9 mouse cellular contexts compared by ENCODE assay signal in the genomic region with DNA sequence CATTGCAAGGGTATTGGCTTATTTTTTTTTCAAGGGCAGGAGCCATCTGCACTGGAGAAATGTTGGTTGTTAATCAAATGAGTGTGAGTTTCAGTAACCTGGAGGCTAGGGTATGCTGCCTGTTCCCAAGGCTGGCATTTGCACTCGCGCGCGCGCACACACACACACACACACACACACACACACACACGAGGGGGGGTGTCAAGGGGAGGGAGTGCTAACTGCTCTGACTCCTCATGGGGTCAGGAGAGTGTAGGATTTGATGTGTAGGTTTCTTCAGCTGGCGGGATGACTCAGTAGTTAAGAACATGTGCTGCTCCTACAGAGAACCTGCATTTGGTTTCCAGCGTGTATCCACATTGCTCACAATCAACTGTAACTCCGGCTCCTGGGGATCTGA. TPM values are rescaled to one million over a fixed set of nuclear protein-coding genes. Genes with fewer than 3 reads are reported as not detected.
DNase-seq lines count a peak whose midpoint lies in the region; ATAC-seq and TF ChIP-seq lines count a peak whose summit lies in the region.
"Had no signal": no experiment of that assay in that cellular context is flagged by ENCODE, and none has a peak within 500 bp of the region (broad histone marks: within the 10 kb centered on the region; RNA-seq: fewer than 3 reads in every experiment).

No protein-coding gene starts in this region.

- 55% methylated on average over 8 of the region's 9 CpGs for WGBS in heart, embryonic 12.5 days
- WGBS in embryonic facial prominence, embryonic 14.5 days, result 12% methylated on average over 4 of the region's 9 CpGs
- WGBS in liver, embryonic 15.5 days (ENCODE audit: insufficient replicate concordance), result 56% methylated on average over 9 of the region's 9 CpGs
- 43% methylated on average over 9 of the region's 9 CpGs for WGBS in lung, adult 2 months
- 71% methylated on average over 9 of the region's 9 CpGs for WGBS in thymus, adult 2 months

- no peak for TF ChIP-seq EP300 in MEL (IDR thresholded peaks at IDR 0.05; ENCODE audit: low read depth in 1 of 2, low read length in 2 of 2)

- H3K27ac ChIP-seq in heart, embryonic 12.5 days (ENCODE audit: poor library complexity, severe bottlenecking), result no peak overlapping the region
- no peak overlapping the region for H3K27ac ChIP-seq in MEL (ENCODE audit: control insufficient read depth, low read depth, low read length)
- H3K27ac ChIP-seq in embryonic facial prominence, embryonic 14.5 days (replicated peaks; ENCODE audit: low read depth, low read length), result no peak overlapping the region
- peak overlapping the region; percentile 76 for H3K27ac ChIP-seq in liver, embryonic 15.5 days (replicated peaks)
- H3K27ac ChIP-seq in thymus, adult 2 months (ENCODE audit: control insufficient read depth, insufficient read depth, low read length), result no peak overlapping the region
- H3K27ac ChIP-seq: macrophage had no signal

- H3K4me3 ChIP-seq in heart, embryonic 12.5 days, result no peak overlapping the region
- H3K4me3 ChIP-seq in MEL (ENCODE audit: control insufficient read depth in 1 of 2, insufficient read depth in 1 of 2, low read depth in 2 of 2, low read length in 2 of 2), result 0 out of 4 replicates have a peak overlapping the region, but pooled peaks of 1 of the 2 experiments have one; percentile 13
- H3K4me3 ChIP-seq in embryonic facial prominence, embryonic 14.5 days (ENCODE audit: low read depth, low read length), result no peak overlapping the region
- H3K4me3 ChIP-seq in liver, embryonic 15.5 days (replicated peaks), result no peak overlapping the region
- no peak overlapping the region for H3K4me3 ChIP-seq in lung, adult 2 months (replicated peaks; ENCODE audit: extremely low read depth, low read depth, low read length)
- H3K4me3 ChIP-seq in thymus, adult 2 months (ENCODE audit: control insufficient read depth, insufficient read depth, low read length), result no peak overlapping the region

- TF ChIP-seq RAD21 in MEL (IDR thresholded peaks at IDR 0.05; ENCODE audit: low read depth, low read length), result no peak

- peaks cover 38% of the 10 kb centered on the region for H3K36me3 ChIP-seq in heart, embryonic 12.5 days
- H3K36me3 ChIP-seq in MEL (ENCODE audit: control insufficient read depth in 1 of 2, insufficient read depth in 2 of 2, low read length in 2 of 2), result peaks cover 0 to 25% of the 10 kb centered on the region in 2 experiments; a peak in 3 of 4 replicates
- peaks cover 37% of the 10 kb centered on the region for H3K36me3 ChIP-seq in embryonic facial prominence, embryonic 14.5 days (ENCODE audit: control insufficient read depth, insufficient read depth, low read length)
- peaks cover 39% of the 10 kb centered on the region for H3K36me3 ChIP-seq in liver, embryonic 15.5 days (replicated peaks)
- no peaks in the 10 kb centered on the region; the same call in none of the 2 replicates for H3K36me3 ChIP-seq in thymus, adult 2 months (ENCODE audit: control insufficient read depth, insufficient read depth, low read length)

- peak; percentile 63 for ATAC-seq in heart, embryonic 12.5 days (ENCODE audit: insufficient number of reproducible peaks, low FRiP score)
- peak; percentile 8; the same call in 1 of the 2 replicates for ATAC-seq in embryonic facial prominence, embryonic 14.5 days (ENCODE audit: low read depth)
- ATAC-seq in liver, embryonic 15.5 days (ENCODE audit: insufficient read depth), result no peak

- intact Hi-C loops in heart, postnatal 14 days (cut with DNase I), result no loop called here

- no peak for DNase-seq in heart, postnatal 14 days
- DNase-seq in MEL (ENCODE audit: low read depth, low spot score), result peak; percentile 35
- peak; percentile 47 for DNase-seq in embryonic facial prominence, embryonic 14.5 days (ENCODE audit: low spot score)
- no peak for DNase-seq in spleen, postnatal 4 days (ENCODE audit: low spot score in 2 of 2)
- no peak for DNase-seq in lung, adult 2 months
- no peak for DNase-seq in thymus, adult 2 months

- no peak overlapping the region for H3K4me2 ChIP-seq in heart, embryonic 12.5 days
- 0 out of 2 replicates have a peak overlapping the region, but pooled peaks have one; percentile 26 for H3K4me2 ChIP-seq in embryonic facial prominence, embryonic 14.5 days (ENCODE audit: low read depth, low read length)
- peak overlapping the region; percentile 46 for H3K4me2 ChIP-seq in liver, embryonic 15.5 days

- H3K9me3 ChIP-seq in heart, embryonic 12.5 days (replicated peaks), result no peaks in the 10 kb centered on the region
- H3K9me3 ChIP-seq in MEL (replicated peaks; ENCODE audit: insufficient read depth, low read length), result no peaks in the 10 kb centered on the region
- H3K9me3 ChIP-seq in embryonic facial prominence, embryonic 14.5 days (ENCODE audit: control insufficient read depth, low read length), result no peaks in the 10 kb centered on the region
- no peaks in the 10 kb centered on the region for H3K9me3 ChIP-seq in liver, embryonic 15.5 days (replicated peaks)

- no peak for TF ChIP-seq CTCF in MEL (IDR thresholded peaks at IDR 0.05 in 2 of 3, conservative IDR thresholded peaks at IDR 0.05 in 1 of 3; ENCODE audit: control insufficient read depth in 1 of 3, insufficient read depth in 1 of 3, low read depth in 2 of 3, low read length in 3 of 3, poor library complexity in 1 of 3, severe bottlenecking in 1 of 3)
- TF ChIP-seq CTCF in lung, adult 2 months (IDR thresholded peaks at IDR 0.05; ENCODE audit: insufficient read depth, low read length), result no peak
- TF ChIP-seq CTCF in thymus, adult 2 months (IDR thresholded peaks at IDR 0.05; ENCODE audit: borderline replicate concordance, control insufficient read depth, extremely low read depth, insufficient read depth, low read length, poor library complexity), result no peak

- H3K4me1 ChIP-seq in heart, embryonic 12.5 days (replicated peaks), result peaks cover 26% of the 10 kb centered on the region
- peaks cover 8 to 31% of the 10 kb centered on the region in 2 experiments for H3K4me1 ChIP-seq in MEL (ENCODE audit: control insufficient read depth in 1 of 2, insufficient read depth in 2 of 2, low read length in 2 of 2)
- peaks cover 5% of the 10 kb centered on the region; the same call in 1 of the 2 replicates for H3K4me1 ChIP-seq in embryonic facial prominence, embryonic 14.5 days (ENCODE audit: control insufficient read depth, insufficient read depth, low read length)
- peaks cover 70% of the 10 kb centered on the region for H3K4me1 ChIP-seq in liver, embryonic 15.5 days (replicated peaks)
- peaks cover 3% of the 10 kb centered on the region; the same call in 1 of the 2 replicates for H3K4me1 ChIP-seq in lung, adult 2 months (ENCODE audit: control insufficient read depth, insufficient read depth, low read length)
- peaks cover 10% of the 10 kb centered on the region for H3K4me1 ChIP-seq in thymus, adult 2 months (replicated peaks; ENCODE audit: control insufficient read depth, insufficient read depth, low read length)

- H3K79me2 ChIP-seq in MEL (ENCODE audit: control insufficient read depth, insufficient read depth, low read length, poor library complexity), result no peaks in the 10 kb centered on the region

- no peak for TF ChIP-seq POLR2A in MEL (IDR thresholded peaks at IDR 0.05; ENCODE audit: control insufficient read depth in 1 of 2, insufficient read depth in 1 of 2, low read depth in 1 of 2, low read length in 2 of 2, poor library complexity in 1 of 2)
- TF ChIP-seq POLR2A in lung, adult 2 months (IDR thresholded peaks at IDR 0.05; ENCODE audit: borderline replicate concordance, extremely low read depth, low read depth, low read length), result no peak
- no peak for TF ChIP-seq POLR2A in thymus, adult 2 months (IDR thresholded peaks at IDR 0.05; ENCODE audit: control insufficient read depth, extremely low read depth, insufficient read depth, low read length, poor library complexity)

- H3K27me3 ChIP-seq in heart, embryonic 12.5 days (replicated peaks), result no peaks in the 10 kb centered on the region
- no peaks in the 10 kb centered on the region for H3K27me3 ChIP-seq in MEL (ENCODE audit: control insufficient read depth in 1 of 2, insufficient read depth in 2 of 2, low read length in 2 of 2)
- no peaks in the 10 kb centered on the region for H3K27me3 ChIP-seq in embryonic facial prominence, embryonic 14.5 days (replicated peaks; ENCODE audit: control insufficient read depth, insufficient read depth, low read length)
- H3K27me3 ChIP-seq in liver, embryonic 15.5 days, result no peaks in the 10 kb centered on the region
- H3K27me3 ChIP-seq in thymus, adult 2 months (ENCODE audit: control insufficient read depth, insufficient read depth, low read length), result no peaks in the 10 kb centered on the region

- H3K9ac ChIP-seq in heart, embryonic 12.5 days, result no peak overlapping the region
- H3K9ac ChIP-seq in MEL (ENCODE audit: control insufficient read depth, low read depth, low read length, poor library complexity, severe bottlenecking), result no peak overlapping the region
- 0 out of 2 replicates have a peak overlapping the region, but pooled peaks have one; percentile 30 for H3K9ac ChIP-seq in embryonic facial prominence, embryonic 14.5 days (ENCODE audit: low read depth, low read length)
- H3K9ac ChIP-seq in liver, embryonic 15.5 days, result 0 out of 2 replicates have a peak overlapping the region, but pooled peaks have one; percentile 8

RNA-seq across cellular contexts. Expression of gene Dhdh, which starts 2.2 kb away (rescaled TPM):
- polyA plus RNA-seq in heart, embryonic 12.5 days (2016; fragmentation: Nextera tagmentation; extraction: Ambion mirVana), result 4.2 and 4.3 TPM in 2 replicates
- 1 to 10 TPM; 4.5 to 6.0 TPM for total RNA-seq in heart, postnatal 14 days (2021)
- total RNA-seq in MEL (2012; rRNA removed), result 0.08 and 0.10 TPM in 2 replicates
- 1 to 10 TPM in 1 of 2 experiments, not detected in 1; 1.6 TPM for polyA plus RNA-seq in MEL (2012; ENCODE audit: insufficient read depth in 1 of 2, insufficient read length in 2 of 2, low read depth in 1 of 2, low replicate concordance in 2 of 2, missing spikeins in 1 of 2)
- polyA plus RNA-seq in embryonic facial prominence, embryonic 14.5 days (2014; fragmentation: Nextera tagmentation; extraction: Ambion mirVana), result 2.5 and 3.2 TPM in 2 replicates
- 2.4 and 2.5 TPM in 2 replicates for polyA plus RNA-seq in liver, embryonic 15.5 days (2015; fragmentation: Nextera tagmentation; extraction: Ambion mirVana)
- 4.4 and 5.4 TPM in 2 replicates for polyA plus RNA-seq in lung, adult 2 months (2012; rRNA removed)
- 2.3 and 2.4 TPM in 2 replicates for polyA plus RNA-seq in thymus, adult 2 months (2012; rRNA removed)

RNA-seq across cellular contexts. Expression of gene Gm45808, which starts 4.2 kb away (rescaled TPM):
- not detected in 2 replicates for polyA plus RNA-seq in heart, embryonic 12.5 days (2016; fragmentation: Nextera tagmentation; extraction: Ambion mirVana)
- total RNA-seq in heart, postnatal 14 days (2021), result 1 to 10 TPM; 2.8 to 4.6 TPM
- not detected in 2 replicates for total RNA-seq in MEL (2012; rRNA removed)
- not detected for polyA plus RNA-seq in MEL (2012; ENCODE audit: insufficient read depth in 1 of 2, insufficient read length in 2 of 2, low read depth in 1 of 2, low replicate concordance in 2 of 2, missing spikeins in 1 of 2)
- not detected in 2 replicates for polyA plus RNA-seq in embryonic facial prominence, embryonic 14.5 days (2014; fragmentation: Nextera tagmentation; extraction: Ambion mirVana)
- not detected in 2 replicates for polyA plus RNA-seq in liver, embryonic 15.5 days (2015; fragmentation: Nextera tagmentation; extraction: Ambion mirVana)
- not detected in 2 replicates for polyA plus RNA-seq in lung, adult 2 months (2012; rRNA removed)
- polyA plus RNA-seq in thymus, adult 2 months (2012; rRNA removed), result not detected in 2 replicates
- polyA plus RNA-seq: macrophage had no signal

RNA-seq across cellular contexts. Expression of gene Tulp2, which starts 9.1 kb away (rescaled TPM):
- 0.87 TPM in 2 replicates for polyA plus RNA-seq in heart, embryonic 12.5 days (2016; fragmentation: Nextera tagmentation; extraction: Ambion mirVana)
- total RNA-seq in heart, postnatal 14 days (2021), result not detected
- total RNA-seq in MEL (2012; rRNA removed), result 0.56 and 1.1 TPM in 2 replicates
- polyA plus RNA-seq in MEL (2012; ENCODE audit: insufficient read depth in 1 of 2, insufficient read length in 2 of 2, low read depth in 1 of 2, low replicate concordance in 2 of 2, missing spikeins in 1 of 2), result 1 to 10 TPM in 1 of 2 experiments, not detected in 1; 1.2 TPM
- polyA plus RNA-seq in embryonic facial prominence, embryonic 14.5 days (2014; fragmentation: Nextera tagmentation; extraction: Ambion mirVana), result 1.2 and 1.5 TPM in 2 replicates
- polyA plus RNA-seq in liver, embryonic 15.5 days (2015; fragmentation: Nextera tagmentation; extraction: Ambion mirVana), result 0.58 and 0.62 TPM in 2 replicates
- polyA plus RNA-seq in lung, adult 2 months (2012; rRNA removed), result 0.11 and 0.17 TPM in 2 replicates
- 2.5 and 3.0 TPM in 2 replicates for polyA plus RNA-seq in thymus, adult 2 months (2012; rRNA removed)
- polyA plus RNA-seq: macrophage had no signal

RNA-seq across cellular contexts. Expression of gene Nucb1, which starts 19.4 kb away (rescaled TPM):
- polyA plus RNA-seq in heart, embryonic 12.5 days (2016; fragmentation: Nextera tagmentation; extraction: Ambion mirVana), result 176 and 185 TPM in 2 replicates
- total RNA-seq in heart, postnatal 14 days (2021), result 100 to 1,000 TPM; 116 to 137 TPM
- 196 and 224 TPM in 2 replicates for total RNA-seq in MEL (2012; rRNA removed)
- polyA plus RNA-seq in MEL (2012; ENCODE audit: insufficient read depth in 1 of 2, insufficient read length in 2 of 2, low read depth in 1 of 2, low replicate concordance in 2 of 2, missing spikeins in 1 of 2), result 100 to 1,000 TPM in 1 of 2 experiments, 10 to 100 TPM in 1; 92.3 to 343 TPM
- polyA plus RNA-seq in embryonic facial prominence, embryonic 14.5 days (2014; fragmentation: Nextera tagmentation; extraction: Ambion mirVana), result 209 and 236 TPM in 2 replicates
- 118 and 131 TPM in 2 replicates for polyA plus RNA-seq in liver, embryonic 15.5 days (2015; fragmentation: Nextera tagmentation; extraction: Ambion mirVana)
- polyA plus RNA-seq in lung, adult 2 months (2012; rRNA removed), result 420 and 430 TPM in 2 replicates
- 204 and 216 TPM in 2 replicates for polyA plus RNA-seq in thymus, adult 2 months (2012; rRNA removed)

RNA-seq across cellular contexts. Expression of gene Bax, which starts 24.1 kb away (rescaled TPM):
- 139 and 151 TPM in 2 replicates for polyA plus RNA-seq in heart, embryonic 12.5 days (2016; fragmentation: Nextera tagmentation; extraction: Ambion mirVana)
- total RNA-seq in heart, postnatal 14 days (2021), result 10 to 100 TPM; 25.6 to 31.1 TPM
- 105 and 130 TPM in 2 replicates for total RNA-seq in MEL (2012; rRNA removed)
- polyA plus RNA-seq in MEL (2012; ENCODE audit: insufficient read depth in 1 of 2, insufficient read length in 2 of 2, low read depth in 1 of 2, low replicate concordance in 2 of 2, missing spikeins in 1 of 2), result 100 to 1,000 TPM; 205 to 778 TPM
- 120 and 132 TPM in 2 replicates for polyA plus RNA-seq in embryonic facial prominence, embryonic 14.5 days (2014; fragmentation: Nextera tagmentation; extraction: Ambion mirVana)
- 70.3 and 71.4 TPM in 2 replicates for polyA plus RNA-seq in liver, embryonic 15.5 days (2015; fragmentation: Nextera tagmentation; extraction: Ambion mirVana)
- 117 and 128 TPM in 2 replicates for polyA plus RNA-seq in lung, adult 2 months (2012; rRNA removed)
- 165 and 184 TPM in 2 replicates for polyA plus RNA-seq in thymus, adult 2 months (2012; rRNA removed)

Comparison
In these comparisons a context has a peak if more than half of its experiments do, and no peak if none do; other contexts are left out.
1. H3K9ac ChIP-seq: peak in embryonic facial prominence, embryonic 14.5 days (single experiment) and liver, embryonic 15.5 days (single experiment); none in heart, embryonic 12.5 days (single experiment) and MEL (single experiment).
2. DNase-seq: peak in MEL (single experiment) and embryonic facial prominence, embryonic 14.5 days (single experiment); none in heart, postnatal 14 days (0 of 2), spleen, postnatal 4 days (0 of 2), lung, adult 2 months (single experiment) and thymus, adult 2 months (single experiment).